Mouse (Mus musculus): ENCODE data around the gene Pkn1. TPM values are rescaled to one million over a fixed set of nuclear protein-coding genes. Genes with fewer than 3 reads are reported as not detected.

Gene Pkn1
- polyA plus RNA-seq, 1 experiment from 2014 or later = 36.1 TPM

GRCm38 (mm10) chr8:83618566-83618965 lies 80.4 kb downstream of the Pkn1 start:
- H3K4me1 ChIP-seq (ENCODE audit: control insufficient read depth, insufficient read depth, low read length) = no peaks in the 10 kb centered on the region
- H3K9ac ChIP-seq (ENCODE audit: low read depth, low read length) = no peak overlapping the region
- no peak overlapping the region for H3K4me3 ChIP-seq (ENCODE audit: low read length)
- no peak for ATAC-seq (ENCODE audit: low FRiP score, low TSS enrichment)
- no peaks in the 10 kb centered on the region for H3K27me3 ChIP-seq (ENCODE audit: control insufficient read depth, insufficient read depth, low read length)
- no peaks in the 10 kb centered on the region for H3K9me3 ChIP-seq (ENCODE audit: control insufficient read depth, low read length)
- WGBS = 91% methylated on average over 2 of the region's 2 CpGs
- no peak overlapping the region for H3K27ac ChIP-seq (ENCODE audit: low read depth, low read length)
- no peak overlapping the region for H3K4me2 ChIP-seq (replicated peaks; ENCODE audit: low read depth, low read length)
- peaks cover 5% of the 10 kb centered on the region; the same call in 1 of the 2 replicates for H3K36me3 ChIP-seq (ENCODE audit: control insufficient read depth, insufficient read depth, low read length)

DNA sequence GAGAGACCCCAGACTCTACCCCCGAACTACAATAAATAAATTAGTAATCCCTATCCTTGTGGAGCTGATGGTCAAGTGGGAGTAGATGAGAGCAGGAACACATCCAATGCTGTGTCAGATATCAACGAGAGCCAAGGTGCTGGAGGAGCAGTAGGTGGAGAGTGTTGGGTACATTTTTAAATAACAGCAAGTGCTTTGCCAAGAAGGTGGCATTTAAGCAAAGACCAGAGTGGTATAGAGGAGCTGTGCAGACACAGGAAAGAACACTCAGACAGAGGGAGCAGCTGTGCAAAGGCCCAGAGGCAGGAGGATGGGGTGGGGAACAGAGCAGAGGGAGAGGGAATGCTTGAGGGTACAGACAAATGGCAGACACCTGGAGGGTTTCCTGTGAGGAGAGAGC lies 81.9 kb downstream of the Pkn1 start:
- Histone ChIP-seq H3K4me3 (ENCODE audit: low read length) (no peak overlapping the region), H3K9me3 (ENCODE audit: control insufficient read depth, low read length) (no peaks in the 10 kb centered on the region), H3K4me2 (replicated peaks; ENCODE audit: low read depth, low read length) (no peak overlapping the region), H3K27ac (ENCODE audit: low read depth, low read length) (no peak overlapping the region), H3K4me1 (ENCODE audit: control insufficient read depth, insufficient read depth, low read length) (no peaks in the 10 kb centered on the region), H3K36me3 (ENCODE audit: control insufficient read depth, insufficient read depth, low read length) (peaks cover 17% of the 10 kb centered on the region), H3K27me3 (ENCODE audit: control insufficient read depth, insufficient read depth, low read length) (no peaks in the 10 kb centered on the region), H3K9ac (ENCODE audit: low read depth, low read length) (no peak overlapping the region)
- no peak for ATAC-seq (ENCODE audit: low FRiP score, low TSS enrichment)
- WGBS = 70% methylated on average over 2 of the region's 2 CpGs

DNA sequence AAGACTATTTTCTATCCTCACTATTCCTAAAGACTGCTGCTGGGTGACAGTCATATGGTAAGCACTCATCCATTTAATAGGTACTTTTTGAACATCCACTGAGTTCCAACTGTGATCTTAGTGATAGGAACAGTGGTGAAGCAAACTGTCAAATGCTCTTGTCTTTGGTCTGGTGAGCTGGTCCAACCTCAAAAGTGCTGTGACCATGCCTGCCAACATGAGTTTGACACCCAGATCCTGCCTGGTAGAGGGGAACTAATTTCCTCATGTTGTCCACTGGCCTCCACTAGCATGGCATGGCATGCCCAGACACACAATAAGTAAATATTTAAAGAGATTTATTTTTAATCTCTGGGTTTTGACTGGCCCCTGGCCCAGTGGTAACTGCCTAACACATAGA lies 82.4 kb downstream of the Pkn1 start:
- Histone ChIP-seq H3K4me1 (ENCODE audit: control insufficient read depth, insufficient read depth, low read length) (no peaks in the 10 kb centered on the region), H3K27me3 (ENCODE audit: control insufficient read depth, insufficient read depth, low read length) (no peaks in the 10 kb centered on the region), H3K4me2 (replicated peaks; ENCODE audit: low read depth, low read length) (no peak overlapping the region), H3K9ac (ENCODE audit: low read depth, low read length) (no peak overlapping the region), H3K9me3 (ENCODE audit: control insufficient read depth, low read length) (no peaks in the 10 kb centered on the region), H3K27ac (ENCODE audit: low read depth, low read length) (no peak overlapping the region), H3K4me3 (ENCODE audit: low read length) (no peak overlapping the region), H3K36me3 (ENCODE audit: control insufficient read depth, insufficient read depth, low read length) (peaks cover 22% of the 10 kb centered on the region)
- no peak for ATAC-seq (ENCODE audit: low FRiP score, low TSS enrichment)

Small RNAs within 50 kb of the gene (microRNA-seq; reads per million reads assigned to microRNA genes)
- gene Mir1668 = not detected

Other genes starting within 250 kb of the Pkn1 start
- 117 and 132 TPM in 2 replicates for gene Scoc, start 240.8 kb downstream of the Pkn1 start, polyA plus RNA-seq (2014; fragmentation: Nextera tagmentation; extraction: Ambion mirVana)
- gene Olfr370, start 163.4 kb downstream of the Pkn1 start, polyA plus RNA-seq (2014; fragmentation: Nextera tagmentation; extraction: Ambion mirVana) = not detected in 2 replicates
- 348 and 423 TPM in 2 replicates for gene Ndufb7, start 132.5 kb downstream of the Pkn1 start, polyA plus RNA-seq (2014; fragmentation: Nextera tagmentation; extraction: Ambion mirVana)
- gene Tecr, start 91.2 kb downstream of the Pkn1 start, polyA plus RNA-seq (2014; fragmentation: Nextera tagmentation; extraction: Ambion mirVana) = 661 and 682 TPM in 2 replicates
- gene Dnajb1, start 91.0 kb downstream of the Pkn1 start, polyA plus RNA-seq (2014; fragmentation: Nextera tagmentation; extraction: Ambion mirVana) = 42.5 and 48.9 TPM in 2 replicates
- gene Gipc1, start 46.5 kb downstream of the Pkn1 start, polyA plus RNA-seq (2014; fragmentation: Nextera tagmentation; extraction: Ambion mirVana) = 168 and 210 TPM in 2 replicates
- 0.97 and 1.3 TPM in 2 replicates for gene Ptger1, start 32.5 kb downstream of the Pkn1 start, polyA plus RNA-seq (2014; fragmentation: Nextera tagmentation; extraction: Ambion mirVana)
- gene Ddx39, start 16.0 kb upstream of the Pkn1 start, polyA plus RNA-seq (2014; fragmentation: Nextera tagmentation; extraction: Ambion mirVana) = 193 and 194 TPM in 2 replicates
- 18.6 and 30.9 TPM in 2 replicates for gene Adgre5, start 42.1 kb upstream of the Pkn1 start, polyA plus RNA-seq (2014; fragmentation: Nextera tagmentation; extraction: Ambion mirVana)
- gene Adgrl1, start 200.9 kb upstream of the Pkn1 start, polyA plus RNA-seq (2014; fragmentation: Nextera tagmentation; extraction: Ambion mirVana) = 24.4 and 27.5 TPM in 2 replicates

Measured in kidney, embryonic 14.5 days (tissue).